In genomic region chr3:34642498-34642941, GRCm38 (mm10) we compare ENCODE assay signal across 9 mouse cellular contexts. TPM values are rescaled to one million over a fixed set of nuclear protein-coding genes. Genes with fewer than 3 reads are reported as not detected.
DNase-seq lines count a peak whose midpoint lies in the region; ATAC-seq lines count a peak whose summit lies in the region.
"Had no signal": no experiment of that assay in that cellular context is flagged by ENCODE, and none has a peak within 500 bp of the region (broad histone marks: within the 10 kb centered on the region; RNA-seq: fewer than 3 reads in every experiment).

No protein-coding gene starts in this region.

- peak overlapping the region; percentile 64 for H3K9ac ChIP-seq in hindbrain, embryonic 11.5 days (ENCODE audit: low read depth, low read length)
- peak overlapping the region; percentile 65 for H3K9ac ChIP-seq in neural tube, embryonic 12.5 days

- under 1% methylated on average over 20 of the region's 20 CpGs for WGBS in heart, embryonic 10.5 days
- WGBS in hindbrain, embryonic 11.5 days, result under 1% methylated on average over 20 of the region's 20 CpGs
- under 1% methylated on average over 20 of the region's 20 CpGs for WGBS in neural tube, embryonic 12.5 days

- H3K27me3 ChIP-seq in heart, embryonic 10.5 days (ENCODE audit: insufficient read depth, poor library complexity, severe bottlenecking), result peaks cover 98% of the 10 kb centered on the region
- H3K27me3 ChIP-seq in hindbrain, embryonic 11.5 days (ENCODE audit: control insufficient read depth, insufficient read depth, low read length), result peaks cover 13% of the 10 kb centered on the region; the same call in 1 of the 2 replicates
- peaks cover 28% of the 10 kb centered on the region for H3K27me3 ChIP-seq in neural tube, embryonic 12.5 days (replicated peaks)

- peaks cover 15% of the 10 kb centered on the region for H3K4me1 ChIP-seq in heart, embryonic 10.5 days
- peaks cover 8% of the 10 kb centered on the region; the same call in 1 of the 2 replicates for H3K4me1 ChIP-seq in hindbrain, embryonic 11.5 days (replicated peaks; ENCODE audit: control insufficient read depth, insufficient read depth, low read length)
- H3K4me1 ChIP-seq in neural tube, embryonic 12.5 days, result peaks cover 50% of the 10 kb centered on the region

- peak; percentile 37; the same call in 1 of the 2 replicates for ATAC-seq in hindbrain, embryonic 11.5 days (ENCODE audit: low FRiP score)
- ATAC-seq in neural tube, embryonic 12.5 days (ENCODE audit: low FRiP score, low read depth), result peak; percentile 48

- no peak overlapping the region for H3K27ac ChIP-seq in heart, embryonic 10.5 days
- H3K27ac ChIP-seq in hindbrain, embryonic 11.5 days (ENCODE audit: low read depth, low read length), result 0 out of 2 replicates have a peak overlapping the region, but pooled peaks have one; percentile 36
- peak overlapping the region; percentile 26; the same call in 1 of the 2 replicates for H3K27ac ChIP-seq in neural tube, embryonic 12.5 days

- H3K9me3 ChIP-seq in heart, embryonic 10.5 days, result no peaks in the 10 kb centered on the region
- no peaks in the 10 kb centered on the region for H3K9me3 ChIP-seq in hindbrain, embryonic 11.5 days (ENCODE audit: control insufficient read depth, low read length)
- H3K9me3 ChIP-seq in neural tube, embryonic 12.5 days, result no peaks in the 10 kb centered on the region

- no peaks in the 10 kb centered on the region for H3K36me3 ChIP-seq in heart, embryonic 10.5 days
- H3K36me3 ChIP-seq in hindbrain, embryonic 11.5 days (ENCODE audit: control insufficient read depth, insufficient read depth, low read length), result no peaks in the 10 kb centered on the region
- no peaks in the 10 kb centered on the region for H3K36me3 ChIP-seq in neural tube, embryonic 12.5 days

- peak overlapping the region; percentile 50 for H3K4me3 ChIP-seq in heart, embryonic 10.5 days
- peak overlapping the region; percentile 35 for H3K4me3 ChIP-seq in hindbrain, embryonic 11.5 days (ENCODE audit: low read depth, low read length)
- peak overlapping the region; percentile 29 for H3K4me3 ChIP-seq in neural tube, embryonic 12.5 days

- H3K4me2 ChIP-seq in hindbrain, embryonic 11.5 days (replicated peaks; ENCODE audit: low read depth, low read length), result peak overlapping the region; percentile 69
- peak overlapping the region; percentile 70 for H3K4me2 ChIP-seq in neural tube, embryonic 12.5 days (replicated peaks)

- peak; percentile 76 for DNase-seq in heart, embryonic 10.5 days (ENCODE audit: low spot score)
- no peak for DNase-seq in heart, adult 9 months (ENCODE audit: low spot score in 2 of 2)
- DNase-seq in cerebellum, postnatal 10 days, result peak; percentile 71 to 86
- peak; percentile 75 for DNase-seq in hindbrain, embryonic 11.5 days (ENCODE audit: low spot score)
- DNase-seq in layer of hippocampus, postnatal 36 days, result peak; percentile 76 to 86
- no peak for DNase-seq in urinary bladder, postnatal 4 days (ENCODE audit: low spot score in 2 of 2)
- no peak for DNase-seq in ovary, postnatal 14 days (ENCODE audit: low spot score)

RNA-seq across cellular contexts. Expression of gene Sox2, which starts 7.7 kb away (rescaled TPM):
- polyA plus RNA-seq in heart, embryonic 10.5 days (2016; fragmentation: Nextera tagmentation; extraction: Ambion mirVana), result 0.20 and 0.77 TPM in 2 replicates
- polyA plus RNA-seq in hindbrain, embryonic 11.5 days (2014; fragmentation: Nextera tagmentation; extraction: Ambion mirVana), result 25.1 and 36.7 TPM in 2 replicates
- 10 to 100 TPM; 45.6 to 46.9 TPM for total RNA-seq in layer of hippocampus, postnatal 36 days (2021)
- 48.0 and 49.7 TPM in 2 replicates for polyA plus RNA-seq in neural tube, embryonic 12.5 days (2016; fragmentation: Nextera tagmentation; extraction: Ambion mirVana)
- polyA plus RNA-seq: small intestine, adult 2 months had no signal

Comparison
In these comparisons a context has a peak if more than half of its experiments do, and no peak if none do; other contexts are left out.
1. DNase-seq: peak in heart, embryonic 10.5 days (single experiment), cerebellum, postnatal 10 days (2 of 2), hindbrain, embryonic 11.5 days (single experiment) and layer of hippocampus, postnatal 36 days (2 of 2); none in heart, adult 9 months (0 of 2), urinary bladder, postnatal 4 days (0 of 2) and ovary, postnatal 14 days (single experiment).
2. RNA of gene Sox2, which starts 7.7 kb away (polyA plus RNA-seq): 48.0 to 49.7 TPM in neural tube, embryonic 12.5 days and 25.1 to 36.7 TPM in hindbrain, embryonic 11.5 days; 0.20 to 0.77 TPM in heart, embryonic 10.5 days; every median in the first group is over 10 times any median in the second.
3. Peak in every context shown above with its lines, with median percentiles within 50 percentile points of each other: H3K4me3 ChIP-seq.